Mouse (Mus musculus): ENCODE measurements around the gene Capza3.

DNA sequence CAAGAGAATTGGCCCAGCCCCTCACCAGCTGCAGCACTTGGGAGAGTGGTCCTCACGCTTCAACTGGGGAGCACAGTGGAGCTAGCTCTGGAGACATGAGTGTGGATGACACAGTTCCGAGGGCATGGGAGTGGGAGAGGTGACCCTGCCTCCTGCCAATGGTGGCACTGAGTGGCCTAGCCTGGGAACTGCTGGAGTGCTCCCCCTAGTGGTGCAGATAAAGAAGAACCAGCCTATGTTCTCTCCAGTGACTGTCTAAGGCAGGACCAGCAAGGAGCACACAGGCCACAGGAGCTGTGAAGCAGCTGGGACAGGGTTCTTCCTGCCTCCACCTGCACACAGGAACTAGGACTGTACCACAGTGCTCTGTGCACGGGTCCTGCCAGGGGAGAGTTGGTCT is 40.7 kb downstream of the Capza3 start:
- no peak for TF ChIP-seq CTCF (IDR thresholded peaks at IDR 0.05; ENCODE audit: low read depth, low read length)
- no peak for TF ChIP-seq POLR2AphosphoS5 (IDR thresholded peaks at IDR 0.05; ENCODE audit: insufficient replicate concordance, low read depth, low read length)
- TF ChIP-seq GATA1 (IDR thresholded peaks at IDR 0.05; ENCODE audit: borderline replicate concordance, low read length), result no peak

All from G1E (cell line).